Mouse (Mus musculus) right cerebral cortex, postnatal 36 days (tissue): ENCODE measurements around the gene Strn3.
"Not testable (repeated sequence)": the region's sequence is repeated elsewhere in the genome, so short reads cannot be mapped to it uniquely, and the experiment has no call there.

ENCODE experiments used
- DNase-seq, 2 experiments: peaks; one replicate each; pipeline ENCODE4 v3.0.0; 2022; ENCODE audit warnings: low spot score in 2 of 2, mixed read lengths in 1 of 2

Gene Strn3

DNA sequence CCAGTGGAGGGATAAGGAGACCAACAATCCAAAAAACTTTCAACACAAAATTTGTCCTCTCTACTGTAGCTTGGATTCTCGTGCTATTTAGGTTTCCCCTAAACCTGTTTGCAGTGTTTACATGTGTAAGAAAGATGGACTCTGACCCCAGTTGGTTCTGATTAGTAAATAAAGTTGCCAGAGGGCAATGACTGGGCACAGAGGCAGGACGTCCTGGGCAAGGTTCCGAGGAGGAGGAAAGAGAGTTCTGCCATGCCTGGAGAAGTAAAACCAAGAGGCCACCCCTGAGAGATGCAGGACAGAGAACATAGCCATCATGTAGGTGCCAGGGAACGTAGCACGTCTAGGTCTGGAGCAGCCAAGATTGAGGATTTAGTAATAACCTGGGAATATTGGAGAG, 79.3 kb downstream of the Strn3 start:
- DNase-seq, result no peak

DNA sequence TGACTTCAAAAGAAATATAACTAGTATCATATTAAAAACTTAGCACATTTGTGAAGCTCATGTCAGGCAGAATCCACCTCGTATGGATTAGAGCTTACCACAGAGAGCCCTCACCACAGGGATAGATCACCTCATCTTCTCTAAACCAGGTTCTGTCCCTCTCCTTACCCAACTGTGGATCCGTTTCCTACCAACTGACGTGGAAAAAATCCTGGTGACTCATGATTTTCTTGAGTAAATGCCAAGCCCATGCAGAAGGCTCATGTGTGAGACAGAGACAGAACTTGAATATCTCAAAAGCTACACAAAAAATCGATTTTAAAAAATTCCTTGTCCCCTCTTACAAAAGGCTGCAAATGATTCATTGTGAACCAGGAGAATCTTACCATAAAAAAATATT, 85.6 kb downstream of the Strn3 start:
- DNase-seq, result no peak

DNA sequence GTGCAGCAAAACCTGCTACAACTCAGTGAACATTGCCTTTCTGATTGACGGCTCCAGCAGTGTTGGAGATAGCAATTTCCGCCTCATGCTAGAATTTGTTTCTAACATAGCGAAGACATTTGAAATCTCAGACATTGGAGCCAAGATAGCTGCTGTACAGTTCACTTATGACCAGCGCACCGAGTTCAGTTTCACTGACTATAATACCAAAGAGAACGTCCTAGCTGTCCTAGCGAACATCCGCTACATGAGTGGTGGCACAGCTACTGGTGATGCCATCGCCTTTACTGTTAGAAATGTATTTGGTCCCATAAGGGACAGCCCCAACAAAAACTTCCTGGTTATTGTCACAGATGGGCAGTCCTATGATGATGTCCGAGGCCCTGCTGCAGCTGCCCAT, 88.4 kb downstream of the Strn3 start:
- no peak for DNase-seq

DNA sequence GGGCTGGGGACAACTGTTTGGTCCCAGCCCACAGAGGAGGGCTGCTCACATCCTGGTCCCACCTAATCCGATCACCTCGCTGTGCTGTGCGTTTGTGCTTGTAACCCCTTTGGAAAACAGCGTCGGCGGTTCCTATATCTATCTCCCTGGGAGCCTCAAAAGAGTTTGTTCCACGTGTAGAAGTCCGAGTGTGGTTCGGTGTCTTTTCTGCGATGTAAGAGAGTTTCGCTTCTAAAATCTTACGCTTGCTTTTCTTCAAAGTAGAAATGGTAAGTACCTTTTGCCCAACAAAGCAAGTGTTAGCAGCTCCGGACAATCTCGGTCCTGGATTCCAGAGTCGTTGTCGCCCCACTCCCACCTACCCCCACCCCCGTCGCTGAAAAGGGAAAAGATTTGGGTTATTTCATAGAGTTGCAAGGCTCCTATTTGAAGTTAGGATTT, 97.6 kb downstream of the Strn3 start:
- no peak for DNase-seq

DNA sequence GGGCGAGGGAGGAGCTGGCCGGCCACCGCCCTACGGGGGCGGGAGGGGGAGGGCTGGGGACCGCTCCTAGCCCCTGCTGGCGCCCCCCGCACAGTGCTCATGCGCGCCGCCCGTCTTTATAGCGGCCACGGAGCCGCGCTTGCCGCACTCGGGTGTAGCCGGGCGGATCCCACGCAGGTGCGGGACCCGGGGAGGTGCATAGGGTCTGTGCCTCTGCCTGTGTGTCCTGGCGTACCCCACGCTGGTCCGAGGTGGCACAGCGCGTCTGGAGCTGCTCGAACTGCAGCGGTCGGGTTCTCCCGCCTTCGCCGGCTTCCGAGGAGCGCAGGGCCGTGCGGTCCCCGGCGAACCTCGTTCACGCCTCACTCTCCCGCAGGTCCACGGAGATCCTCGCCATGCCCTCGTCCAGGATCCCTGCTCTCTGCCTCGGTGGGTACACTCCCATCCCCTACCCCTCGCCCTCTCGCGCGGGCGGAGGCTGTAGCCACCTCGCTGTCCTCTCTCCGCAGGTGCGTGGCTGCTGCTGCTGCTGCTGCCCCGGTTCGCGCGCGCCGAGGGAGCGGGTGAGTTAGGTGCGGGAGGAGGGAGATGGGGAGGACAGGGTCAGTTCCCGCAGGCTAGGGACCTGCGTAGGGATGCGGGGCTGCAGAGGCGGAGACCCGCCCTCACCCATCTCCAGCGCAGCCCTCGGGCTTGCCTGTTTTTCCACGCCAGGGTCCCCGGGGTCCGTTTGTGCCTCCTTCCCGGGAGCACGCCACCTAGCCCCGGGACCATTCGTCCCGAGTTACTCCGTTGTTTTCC, 98.3 kb downstream of the Strn3 start, which contains the start of gene Coch:
Gene Coch (plus strand): TSS at position 113 of the 801 bp plus-strand sequence.
- no peak for DNase-seq

DNA sequence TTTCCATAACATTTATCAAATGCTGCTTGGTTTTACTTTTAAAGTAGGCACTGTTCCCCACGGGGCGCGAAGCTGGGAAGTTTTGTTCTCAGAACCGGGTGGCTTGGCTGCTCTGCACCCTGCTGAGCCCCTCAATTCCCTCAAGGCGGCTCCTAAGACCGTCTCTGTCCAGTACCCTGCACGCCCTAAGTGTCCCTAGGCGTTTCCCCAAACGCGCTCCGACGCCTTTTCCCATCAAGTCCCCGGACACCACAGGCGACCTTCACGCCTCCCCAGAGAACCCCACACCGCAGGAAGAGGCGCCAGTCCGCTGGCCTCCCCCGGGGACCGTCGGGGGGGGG, 98.8 kb downstream of the Strn3 start:
- no peak for DNase-seq

DNA sequence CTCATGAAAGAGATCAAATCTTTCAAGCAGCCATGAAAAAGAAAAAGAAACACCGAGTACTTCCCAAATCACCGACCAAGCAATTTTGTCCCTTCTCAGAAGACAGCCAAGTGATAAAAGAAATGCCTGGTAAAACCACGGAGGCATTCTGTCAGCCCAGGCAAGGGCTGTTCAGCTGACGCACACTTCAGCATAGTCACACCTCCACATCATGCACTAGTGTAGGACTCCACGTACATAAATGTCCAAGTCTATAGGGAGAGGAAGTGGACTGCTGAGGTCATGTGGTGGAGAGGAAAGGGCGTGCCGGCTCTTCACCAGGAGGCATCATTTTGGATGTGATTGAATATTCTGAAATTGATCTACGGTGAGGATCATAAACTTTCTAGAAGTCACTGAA, 99.8 kb downstream of the Strn3 start:
- DNase-seq, result no peak

DNA sequence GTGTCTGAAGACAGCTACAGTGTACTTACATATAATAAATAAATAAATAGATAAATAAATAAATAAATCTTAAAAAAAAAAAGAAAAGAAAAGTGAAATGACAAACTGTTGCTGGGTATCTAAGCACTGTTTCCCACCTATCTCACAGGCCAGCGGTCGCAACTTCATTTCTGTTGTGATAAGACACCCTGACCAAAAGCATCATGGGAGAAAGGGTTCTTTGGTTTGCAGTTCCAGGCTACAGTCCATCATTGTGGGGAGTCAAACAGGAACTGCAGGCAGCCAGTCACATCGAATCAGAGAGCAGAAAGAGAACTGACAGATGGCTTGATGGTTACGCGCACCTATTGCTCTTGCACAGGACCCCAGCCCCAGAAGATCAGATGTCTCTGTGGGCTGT, 102.4 kb downstream of the Strn3 start:
- DNase-seq, result no peak

DNA sequence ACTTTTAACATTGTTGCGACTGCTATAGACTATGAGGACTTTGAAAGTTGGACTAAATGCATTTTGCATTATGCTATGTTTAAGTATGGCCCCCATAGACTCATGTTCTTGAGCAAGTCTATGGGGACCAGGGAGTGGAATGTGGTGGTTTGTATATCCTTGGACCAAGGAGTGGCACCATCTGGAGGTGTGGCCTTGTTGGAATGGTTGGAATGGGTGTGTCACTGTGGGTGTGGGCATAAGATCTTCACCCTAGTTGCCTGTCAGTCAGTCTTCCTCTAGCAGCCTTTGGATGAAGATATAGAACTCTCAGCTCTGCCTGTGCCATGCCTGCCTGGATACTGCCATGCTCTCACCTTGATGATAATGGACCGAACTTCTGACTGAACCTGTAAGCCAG, 113.9 kb downstream of the Strn3 start:
- DNase-seq, result not testable (repeated sequence)

DNA sequence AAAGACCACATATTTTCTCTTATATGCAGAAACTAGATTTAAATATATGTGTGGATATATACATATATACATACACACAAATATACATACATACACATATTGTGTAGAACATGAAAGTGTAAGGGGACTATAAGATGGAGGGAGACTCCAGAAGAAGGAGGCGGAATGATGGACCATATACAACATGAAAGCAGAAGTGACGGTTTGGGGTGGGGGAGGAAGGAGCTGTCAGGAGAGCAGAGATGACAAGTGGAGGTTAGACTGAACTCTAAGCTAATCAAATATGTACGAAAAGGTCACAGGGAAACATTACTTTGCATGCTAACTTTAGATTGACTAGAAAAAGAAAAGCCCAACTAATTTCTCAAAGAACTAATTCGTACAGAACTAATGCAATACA, 119.0 kb downstream of the Strn3 start:
- DNase-seq, result no peak

DNA sequence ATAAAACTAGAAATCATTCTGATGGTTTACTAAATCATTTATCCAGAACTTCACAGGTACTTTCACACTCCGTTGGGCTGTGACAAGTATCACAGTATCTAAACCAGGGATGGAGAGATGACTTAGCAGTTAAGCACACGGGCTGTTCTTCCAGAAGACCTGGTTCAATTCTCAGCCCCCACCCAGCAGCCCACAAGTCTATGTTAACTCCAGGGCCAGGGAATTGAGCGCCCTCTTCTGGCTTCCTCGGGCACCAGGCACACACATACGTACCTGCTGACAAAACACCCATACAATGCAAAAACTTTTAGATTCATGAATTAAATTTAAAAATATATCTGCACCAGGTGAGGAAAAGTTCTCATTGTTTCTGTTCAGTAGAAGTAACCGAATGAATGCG, 121.8 kb downstream of the Strn3 start:
- no peak for DNase-seq

DNA sequence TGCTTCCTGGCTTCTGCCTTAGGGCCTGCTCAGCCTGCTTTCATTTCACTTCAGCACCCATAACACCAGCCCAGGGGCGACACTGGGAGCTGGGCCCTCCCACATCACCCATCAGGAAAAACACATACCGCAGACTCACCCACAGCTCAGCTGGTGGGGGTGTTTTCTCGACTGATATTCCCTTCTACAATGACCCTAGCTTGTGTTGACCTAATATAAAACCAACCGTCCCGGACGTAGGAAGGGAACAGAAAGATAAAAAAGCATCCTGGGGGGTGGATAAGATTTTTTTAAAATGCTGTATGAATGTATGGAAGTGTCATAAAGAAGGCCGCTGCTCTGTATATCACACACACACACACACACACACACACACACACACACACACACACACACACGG, 122.2 kb downstream of the Strn3 start:
- DNase-seq, result no peak

DNA sequence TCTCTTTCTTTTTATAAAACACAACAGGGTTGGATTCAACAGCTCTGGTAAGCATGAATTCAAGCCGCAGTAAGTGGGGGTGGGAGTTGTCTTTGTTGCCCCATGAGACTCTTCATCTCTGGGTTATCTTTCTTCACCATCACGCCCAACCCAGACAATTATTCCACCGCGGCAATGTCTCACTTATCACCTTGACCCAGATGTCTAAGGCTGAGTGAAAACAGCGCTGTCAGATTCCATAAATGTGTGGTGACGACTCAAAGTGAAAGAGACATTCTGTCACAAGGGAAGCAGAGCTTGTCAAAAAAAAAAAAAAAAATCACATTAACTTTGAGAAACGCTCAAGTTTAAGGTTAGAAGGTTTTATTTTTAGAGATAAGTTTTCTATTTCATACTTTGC, 124.5 kb downstream of the Strn3 start:
- no peak for DNase-seq

DNA sequence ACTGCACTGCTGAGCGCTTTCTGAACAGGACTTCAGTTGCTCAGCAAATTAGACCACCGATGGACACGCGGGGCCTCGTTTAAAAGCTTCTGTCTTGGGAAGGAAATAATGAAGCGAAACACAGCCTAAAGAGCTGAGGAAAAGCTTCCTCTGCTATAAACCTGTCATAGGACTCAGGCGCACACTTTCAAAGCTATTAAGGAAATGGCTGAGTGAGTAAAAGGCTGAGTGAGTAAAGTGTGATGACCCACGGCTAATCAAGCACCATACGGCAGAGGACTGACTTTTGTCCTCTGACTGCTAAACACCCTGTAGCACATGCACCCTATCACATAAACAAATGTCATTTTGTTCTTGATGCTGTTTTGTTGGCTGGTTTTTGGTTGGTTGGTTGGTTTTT, 130.3 kb downstream of the Strn3 start:
- no peak for DNase-seq
